Mouse (Mus musculus) embryonic fibroblast, embryonic 13.5 days (primary cell): ENCODE results near the gene Map2k1.

Source experiments
- CTCF ChIP-seq: IDR thresholded peaks from 2 replicates; pipeline ENCODE4 v1.5.1; 2011; ENCODE audit warnings: mild to moderate bottlenecking, control low read depth, low read length, moderate library complexity, borderline replicate concordance; ENCODE audit not compliant: insufficient read depth
- POLR2A ChIP-seq: IDR thresholded peaks from 2 replicates; pipeline ENCODE4 v1.6.1; 2011; ENCODE audit warnings: low read depth, mild to moderate bottlenecking, control low read depth, low read length, moderate library complexity

GRCm38 (mm10) chr9:64172816-64173665 lies 80.4 kb downstream of the Map2k1 start, which contains the start of the genes Zwilch and Rpl4:
- TF ChIP-seq CTCF (no peak), POLR2A (peak; percentile 97)
